Mouse (Mus musculus) lung, embryonic 14.5 days (tissue): ENCODE measurements at regions not wholly inside any gene's neighbourhood (a gene's known extent, or its start where the extent isn't known, plus 50 kb on each side); places are given as distances from the start of the nearest gene placed in this dataset.

Source experiments
- ATAC-seq: fragments of 200-750 bp; cut with Nextera tagmentation; 2 replicates; pipeline ENCODE4 v1.8.0; 2017; ENCODE audit warnings: mild to moderate bottlenecking, moderate TSS enrichment, moderate library complexity; ENCODE audit not compliant: insufficient read depth
- DNase-seq: peaks from one replicate; pipeline ENCODE4 v3.0.0-alpha.2; 2015
- H3K27ac ChIP-seq: fragments of 300-500 bp; sonication (generic); 2 replicates; pipeline ENCODE4 v1.5.1; 2014; ENCODE audit warnings: low read depth, mild to moderate bottlenecking, moderate library complexity
- H3K27me3 ChIP-seq: fragments of 300-500 bp; sonication (generic); 2 replicates; pipeline ENCODE4 v1.6.1; 2014; ENCODE audit warnings: low read length, control low read depth; ENCODE audit not compliant: insufficient read depth
- H3K36me3 ChIP-seq: fragments of 300-500 bp; sonication (generic); 2 replicates; pipeline ENCODE4 v1.6.1; 2014; ENCODE audit warnings: control low read depth; ENCODE audit not compliant: insufficient read depth
- H3K4me1 ChIP-seq: fragments of 300-500 bp; sonication (generic); 2 replicates; pipeline ENCODE4 v1.6.1; 2014; ENCODE audit warnings: antibody characterized with exemption, control low read depth; ENCODE audit not compliant: insufficient read depth
- H3K4me2 ChIP-seq: fragments of 300-500 bp; sonication (generic); 2 replicates; pipeline ENCODE4 v1.6.1; 2014; ENCODE audit warnings: mild to moderate bottlenecking
- H3K4me3 ChIP-seq: fragments of 300-500 bp; sonication (generic); 2 replicates; pipeline ENCODE4 v1.5.1; 2014; ENCODE audit warnings: low read depth, low read length
- H3K9ac ChIP-seq: fragments of 300-500 bp; sonication (generic); 2 replicates; pipeline ENCODE4 v1.6.1; 2014
- H3K9me3 ChIP-seq: fragments of 300-500 bp; sonication (generic); 2 replicates; pipeline ENCODE4 v1.6.1; 2016; ENCODE audit warnings: low read depth, low read length, control low read depth
- CTCF ChIP-seq: IDR thresholded peaks from 2 replicates; pipeline ENCODE4 v1.5.1; 2016; ENCODE audit warnings: antibody characterized with exemption, low read depth
- WGBS: fragments of 180-500 bp; shearing (Covaris S2); extraction: QIAGEN DNeasy Blood & Tissue Kit; methylation state at CpG from one replicate; pipeline ENCODE4 v1.1.7; 2014; 5-methylcytosine and 5-hydroxymethylcytosine counted together

GRCm38 (mm10) chr4:124187108-124187507, 269.3 kb upstream of the 4930535I16Rik start:
- no peak for DNase-seq
- H3K36me3 ChIP-seq = no peaks in the 10 kb centered on the region

DNA sequence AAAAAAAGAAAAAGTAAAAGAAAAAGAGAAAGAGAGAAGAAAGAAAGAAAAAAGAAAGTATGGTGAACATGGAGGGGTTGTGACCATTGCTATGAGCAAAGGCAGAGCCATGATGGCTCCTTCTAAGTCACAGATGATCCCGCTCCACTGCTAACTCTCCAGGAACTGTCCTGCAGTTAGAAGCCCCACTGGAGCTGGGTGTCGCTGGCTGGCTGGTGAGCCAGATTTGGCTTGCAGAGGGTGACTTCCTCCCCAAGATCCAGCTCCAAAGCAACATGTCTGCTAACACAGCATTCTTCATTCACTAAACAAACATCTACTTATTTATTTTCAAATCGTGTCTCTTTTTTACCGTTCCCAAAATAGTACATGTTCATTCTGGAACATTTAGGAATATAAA, 263.5 kb upstream of the 4930535I16Rik start:
- H3K9ac ChIP-seq = no peak overlapping the region
- 52% methylated on average over 4 of the region's 4 CpGs for WGBS
- ATAC-seq (no peak), DNase-seq (peak; percentile 51)
- no peak overlapping the region for H3K27ac ChIP-seq
- 0 out of 2 replicates have a peak, but pooled peaks cover 6% of the 10 kb centered on the region for H3K4me1 ChIP-seq
- TF ChIP-seq CTCF = no peak
- peaks cover 30% of the 10 kb centered on the region for H3K27me3 ChIP-seq
- H3K36me3 ChIP-seq = no peaks in the 10 kb centered on the region
- H3K4me2 ChIP-seq = no peak overlapping the region
- no peaks in the 10 kb centered on the region for H3K9me3 ChIP-seq
- no peak overlapping the region for H3K4me3 ChIP-seq

More at GRCm38 (mm10) chr4:124187108-124187507, 269.3 kb upstream of the 4930535I16Rik start:
- WGBS = 68% methylated on average over 4 of the region's 4 CpGs
- Histone ChIP-seq H3K27me3 (peaks cover 11% of the 10 kb centered on the region), H3K9me3 (no peaks in the 10 kb centered on the region), H3K4me3 (no peak overlapping the region), H3K4me1 (no peaks in the 10 kb centered on the region), H3K27ac (no peak overlapping the region), H3K9ac (no peak overlapping the region), H3K4me2 (no peak overlapping the region)
- TF ChIP-seq CTCF = no peak
- ATAC-seq = no peak

DNA sequence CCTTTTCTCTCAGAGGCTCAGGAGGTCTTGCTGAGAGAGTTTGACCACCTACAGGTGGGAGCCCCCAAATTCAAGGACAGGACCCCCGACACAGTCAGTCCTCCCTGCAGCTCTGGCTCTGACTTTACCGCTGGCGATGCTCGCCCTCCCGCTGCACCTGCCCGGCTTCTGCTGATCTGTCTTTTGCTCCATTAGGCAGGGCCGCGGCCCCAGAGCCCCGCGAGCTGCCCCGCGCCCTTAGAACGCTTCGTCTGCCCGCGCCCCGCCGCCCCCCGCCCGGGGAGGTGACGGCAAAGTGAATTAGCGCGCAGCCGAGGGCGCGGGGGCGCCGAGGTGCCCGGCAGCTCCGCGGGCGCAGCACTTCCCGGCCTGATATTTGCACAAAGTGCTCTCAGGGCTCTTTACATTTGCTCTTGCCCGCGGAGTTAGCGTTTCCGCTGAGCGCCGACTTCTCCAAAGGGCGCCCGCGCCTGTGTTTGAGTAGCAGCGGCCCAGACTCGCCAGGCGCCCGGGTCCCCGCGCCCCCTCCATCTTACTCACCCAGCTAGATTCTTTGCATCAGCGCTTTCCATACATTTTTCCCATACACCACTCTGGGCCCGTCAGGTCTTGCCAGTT, 260.7 kb upstream of the 4930535I16Rik start:
- H3K27ac ChIP-seq = peak overlapping the region; percentile 63
- TF ChIP-seq CTCF = no peak
- WGBS = under 1% methylated on average over 50 of the region's 50 CpGs
- peak; percentile 78 for DNase-seq
- peaks cover 30% of the 10 kb centered on the region for H3K27me3 ChIP-seq
- peak; percentile 79 for ATAC-seq
- H3K4me3 ChIP-seq = peak overlapping the region; percentile 35
- no peaks in the 10 kb centered on the region for H3K9me3 ChIP-seq
- peak overlapping the region; percentile 73 for H3K4me2 ChIP-seq
- no peak overlapping the region; the same call in none of the 2 replicates for H3K9ac ChIP-seq
- no peaks in the 10 kb centered on the region for H3K36me3 ChIP-seq
- 0 out of 2 replicates have a peak, but pooled peaks cover 6% of the 10 kb centered on the region for H3K4me1 ChIP-seq

GRCm38 (mm10) chr4:124175531-124175930, 257.7 kb upstream of the 4930535I16Rik start:
- WGBS = 45% methylated on average over 6 of the region's 6 CpGs
- Histone ChIP-seq H3K27me3 (peaks cover 30% of the 10 kb centered on the region), H3K4me2 (no peak overlapping the region), H3K4me3 (no peak overlapping the region), H3K36me3 (no peaks in the 10 kb centered on the region), H3K27ac (no peak overlapping the region), H3K4me1 (peaks cover 6% of the 10 kb centered on the region; the same call in 1 of the 2 replicates), H3K9me3 (no peaks in the 10 kb centered on the region), H3K9ac (no peak overlapping the region)
- ATAC-seq (no peak), DNase-seq (no peak)
- no peak for TF ChIP-seq CTCF

DNA sequence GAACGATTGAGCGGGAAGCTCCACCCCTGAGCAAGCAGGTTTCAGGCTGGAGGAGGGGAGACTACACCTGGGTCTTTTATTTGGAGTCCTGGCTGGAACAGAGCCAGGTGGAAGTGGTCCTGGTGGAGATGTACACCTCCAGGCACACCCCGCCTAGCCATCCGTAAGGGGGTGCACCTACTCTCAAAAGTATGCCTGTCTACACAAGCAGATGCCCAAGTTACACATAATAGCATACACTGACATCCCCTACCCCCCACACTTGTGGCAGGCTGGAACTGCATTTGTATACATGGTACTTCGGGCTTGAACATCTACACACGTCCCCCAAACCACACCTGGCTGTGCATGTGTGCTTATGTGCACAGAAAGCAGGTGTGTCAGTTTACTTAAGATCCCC, 236.8 kb upstream of the 4930535I16Rik start:
- no peak for DNase-seq
- Histone ChIP-seq H3K36me3 (no peaks in the 10 kb centered on the region), H3K4me2 (no peak overlapping the region), H3K4me1 (no peaks in the 10 kb centered on the region), H3K9me3 (no peaks in the 10 kb centered on the region), H3K9ac (no peak overlapping the region), H3K27me3 (no peaks in the 10 kb centered on the region), H3K27ac (no peak overlapping the region), H3K4me3 (no peak overlapping the region)
- no peak for TF ChIP-seq CTCF
- WGBS = 69% methylated on average over 5 of the region's 6 CpGs
- no peak for ATAC-seq

- no peak overlapping the region for H3K4me3 ChIP-seq
- H3K9me3 ChIP-seq = no peaks in the 10 kb centered on the region
- H3K27me3 ChIP-seq = no peaks in the 10 kb centered on the region
- H3K4me1 ChIP-seq = no peaks in the 10 kb centered on the region; the same call in 1 of the 2 replicates
- peak overlapping the region; percentile 3; the same call in 1 of the 2 replicates for H3K9ac ChIP-seq
- H3K27ac ChIP-seq = no peak overlapping the region
- TF ChIP-seq CTCF = peak; percentile 39; the same call in 1 of the 2 replicates
- H3K36me3 ChIP-seq = no peaks in the 10 kb centered on the region
- peak overlapping the region; percentile 36; the same call in 1 of the 2 replicates for H3K4me2 ChIP-seq
- WGBS = 9% methylated on average over 16 of the region's 16 CpGs
- DNase-seq (peak; percentile 24), ATAC-seq (no peak)
Observed at GRCm38 (mm10) chr4:124149771-124150451, 232.1 kb upstream of the 4930535I16Rik start.

DNA sequence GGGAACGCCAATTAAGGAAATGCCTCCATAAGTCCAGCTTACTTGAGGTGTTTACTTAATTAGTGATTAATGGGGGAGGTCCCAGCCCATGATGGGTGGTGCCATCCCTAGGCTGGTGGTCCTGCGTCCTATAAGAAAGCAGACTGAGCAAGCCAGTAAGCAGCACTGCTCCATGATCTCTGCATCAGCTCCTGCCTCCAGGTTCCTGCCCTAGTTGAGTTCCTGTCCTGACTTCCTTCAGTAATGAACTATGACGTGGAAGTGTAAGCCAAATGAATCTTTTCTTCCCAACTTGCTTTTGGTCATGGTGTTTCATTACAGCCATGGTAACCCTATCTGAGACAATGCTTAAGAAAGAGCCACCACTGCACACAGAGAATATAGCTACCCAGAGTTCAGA, 231.2 kb upstream of the 4930535I16Rik start:
- Histone ChIP-seq H3K27me3 (no peaks in the 10 kb centered on the region), H3K36me3 (no peaks in the 10 kb centered on the region), H3K4me3 (no peak overlapping the region), H3K4me2 (no peak overlapping the region), H3K9me3 (no peaks in the 10 kb centered on the region), H3K4me1 (no peaks in the 10 kb centered on the region; the same call in 1 of the 2 replicates), H3K9ac (no peak overlapping the region), H3K27ac (no peak overlapping the region)
- ATAC-seq = no peak
- WGBS = 78% methylated on average over 3 of the region's 3 CpGs
- no peak for DNase-seq
- TF ChIP-seq CTCF = no peak
